Comparison of ENCODE assay signal across 14 mouse cellular contexts in genomic region chr5:122898153-122898552, GRCm38 (mm10). TPM values are rescaled to one million over a fixed set of nuclear protein-coding genes. Genes with fewer than 3 reads are reported as not detected.
A peak's percentile ranks its signal among the peaks of the same experiment; 100 is the strongest.
DNase-seq lines count a peak whose midpoint lies in the region; ATAC-seq lines count a peak whose summit lies in the region.
"Had no signal": no experiment of that assay in that cellular context is flagged by ENCODE, and none has a peak within 500 bp of the region (broad histone marks: within the 10 kb centered on the region; RNA-seq: fewer than 3 reads in every experiment).

No protein-coding gene starts in this region.

- no peak for ATAC-seq in kidney, embryonic 16.5 days (ENCODE audit: low FRiP score, low TSS enrichment)
- ATAC-seq in forebrain, embryonic 12.5 days (ENCODE audit: low FRiP score): no peak
- no peak for ATAC-seq in limb, embryonic 11.5 days (ENCODE audit: insufficient number of reproducible peaks, low FRiP score, low TSS enrichment, low read depth)
- ATAC-seq in midbrain, embryonic 14.5 days (ENCODE audit: low FRiP score, low TSS enrichment): no peak
- ATAC-seq in heart, embryonic 11.5 days (replicated peaks; ENCODE audit: insufficient number of reproducible peaks, low FRiP score, low TSS enrichment): no peak
- ATAC-seq: Patski had no signal

- no peak overlapping the region for H3K27ac ChIP-seq in kidney, embryonic 16.5 days (ENCODE audit: low read length)
- H3K27ac ChIP-seq in forebrain, embryonic 12.5 days: no peak overlapping the region
- no peak overlapping the region for H3K27ac ChIP-seq in limb, embryonic 11.5 days (replicated peaks; ENCODE audit: low read depth, low read length)
- H3K27ac ChIP-seq in midbrain, embryonic 14.5 days (replicated peaks; ENCODE audit: low read depth, low read length): no peak overlapping the region
- no peak overlapping the region for H3K27ac ChIP-seq in heart, embryonic 11.5 days (ENCODE audit: low read depth, low read length)
- H3K27ac ChIP-seq: stomach, embryonic 15.5 days had no signal

- DNase-seq in kidney, postnatal 4 days: no peak
- no peak for DNase-seq in limb, embryonic 11.5 days (ENCODE audit: low spot score)
- DNase-seq in midbrain, embryonic 14.5 days: no peak
- DNase-seq in frontal cortex, adult 2 months (ENCODE audit: extremely low spot score in 1 of 2, low spot score in 1 of 2): no peak
- no peak for DNase-seq in spleen, postnatal 4 days (ENCODE audit: low spot score in 2 of 2)
- DNase-seq: adrenal gland, postnatal 36 days; cerebellum, adult 18-20 months; kidney, postnatal 10 days; left cerebral cortex, postnatal 4 days had no signal

- H3K4me3 ChIP-seq in kidney, embryonic 16.5 days (ENCODE audit: low read length): peak overlapping the region; percentile 82
- H3K4me3 ChIP-seq in forebrain, embryonic 12.5 days (replicated peaks): peak overlapping the region; percentile 97; the same call in 1 of the 2 replicates
- no peak overlapping the region for H3K4me3 ChIP-seq in limb, embryonic 11.5 days (ENCODE audit: low read depth, low read length)
- H3K4me3 ChIP-seq in midbrain, embryonic 14.5 days (replicated peaks; ENCODE audit: low read depth, low read length): 0 out of 2 replicates have a peak overlapping the region, but pooled peaks have one; percentile 89
- no peak overlapping the region for H3K4me3 ChIP-seq in heart, embryonic 11.5 days (ENCODE audit: low read depth, low read length)

- no peaks in the 10 kb centered on the region for H3K9me3 ChIP-seq in kidney, embryonic 16.5 days (ENCODE audit: low read length)
- H3K9me3 ChIP-seq in forebrain, embryonic 12.5 days: no peaks in the 10 kb centered on the region
- H3K9me3 ChIP-seq in limb, embryonic 11.5 days (ENCODE audit: control insufficient read depth, low read length): no peaks in the 10 kb centered on the region
- H3K9me3 ChIP-seq in midbrain, embryonic 14.5 days (ENCODE audit: control insufficient read depth, low read length): no peaks in the 10 kb centered on the region
- no peaks in the 10 kb centered on the region for H3K9me3 ChIP-seq in heart, embryonic 11.5 days (replicated peaks; ENCODE audit: control insufficient read depth, low read length)
- H3K9me3 ChIP-seq: stomach, embryonic 15.5 days had no signal

- peaks cover 36% of the 10 kb centered on the region for H3K4me1 ChIP-seq in kidney, embryonic 16.5 days (ENCODE audit: insufficient read depth, low read length)
- peaks cover 37% of the 10 kb centered on the region for H3K4me1 ChIP-seq in forebrain, embryonic 12.5 days
- peaks cover 22% of the 10 kb centered on the region for H3K4me1 ChIP-seq in limb, embryonic 11.5 days (ENCODE audit: control insufficient read depth, insufficient read depth, low read length)
- H3K4me1 ChIP-seq in midbrain, embryonic 14.5 days (ENCODE audit: control insufficient read depth, insufficient read depth, low read length): peaks cover 25% of the 10 kb centered on the region
- peaks cover 11% of the 10 kb centered on the region for H3K4me1 ChIP-seq in heart, embryonic 11.5 days (ENCODE audit: control insufficient read depth, insufficient read depth, low read length)

- peak overlapping the region; percentile 85 for H3K4me2 ChIP-seq in kidney, embryonic 16.5 days (replicated peaks; ENCODE audit: low read depth, low read length)
- H3K4me2 ChIP-seq in forebrain, embryonic 12.5 days: peak overlapping the region; percentile 85
- H3K4me2 ChIP-seq in limb, embryonic 11.5 days (ENCODE audit: low read depth, severe bottlenecking): peak overlapping the region; percentile 74; the same call in 1 of the 2 replicates
- peak overlapping the region; percentile 59 for H3K4me2 ChIP-seq in midbrain, embryonic 14.5 days (ENCODE audit: low read length)
- no peak overlapping the region; the same call in 1 of the 2 replicates for H3K4me2 ChIP-seq in heart, embryonic 11.5 days

- WGBS in kidney, embryonic 16.5 days: 53% methylated on average over 6 of the region's 6 CpGs
- WGBS in forebrain, embryonic 12.5 days: 86% methylated on average over 6 of the region's 6 CpGs
- WGBS in limb, embryonic 11.5 days: 79% methylated on average over 6 of the region's 6 CpGs
- WGBS in midbrain, embryonic 14.5 days: 84% methylated on average over 6 of the region's 6 CpGs
- 74% methylated on average over 6 of the region's 6 CpGs for WGBS in heart, embryonic 11.5 days (ENCODE audit: insufficient replicate concordance)

- H3K36me3 ChIP-seq in kidney, embryonic 16.5 days (ENCODE audit: insufficient read depth, low read length): 0 out of 2 replicates have a peak, but pooled peaks cover 2% of the 10 kb centered on the region
- H3K36me3 ChIP-seq in forebrain, embryonic 12.5 days (replicated peaks): no peaks in the 10 kb centered on the region
- no peaks in the 10 kb centered on the region for H3K36me3 ChIP-seq in limb, embryonic 11.5 days (ENCODE audit: control insufficient read depth, insufficient read depth, low read length)
- no peaks in the 10 kb centered on the region for H3K36me3 ChIP-seq in midbrain, embryonic 14.5 days (ENCODE audit: control insufficient read depth, insufficient read depth, low read length)
- no peaks in the 10 kb centered on the region for H3K36me3 ChIP-seq in heart, embryonic 11.5 days (ENCODE audit: control insufficient read depth, insufficient read depth, low read length)
- H3K36me3 ChIP-seq: stomach, embryonic 15.5 days had no signal

- H3K9ac ChIP-seq in kidney, embryonic 16.5 days (replicated peaks; ENCODE audit: low read length): peak overlapping the region; percentile 94
- H3K9ac ChIP-seq in forebrain, embryonic 12.5 days: peak overlapping the region; percentile 98; the same call in 1 of the 2 replicates
- no peak overlapping the region for H3K9ac ChIP-seq in limb, embryonic 11.5 days (ENCODE audit: low read length)
- H3K9ac ChIP-seq in midbrain, embryonic 14.5 days (replicated peaks; ENCODE audit: low read length): no peak overlapping the region
- H3K9ac ChIP-seq in heart, embryonic 11.5 days (ENCODE audit: low read depth, low read length): no peak overlapping the region
- H3K9ac ChIP-seq: stomach, embryonic 15.5 days had no signal

- H3K27me3 ChIP-seq in kidney, embryonic 16.5 days (ENCODE audit: insufficient read depth, low read length): no peaks in the 10 kb centered on the region
- H3K27me3 ChIP-seq in forebrain, embryonic 12.5 days: no peaks in the 10 kb centered on the region; the same call in 1 of the 2 replicates
- no peaks in the 10 kb centered on the region for H3K27me3 ChIP-seq in limb, embryonic 11.5 days (ENCODE audit: control insufficient read depth, insufficient read depth, low read length)
- H3K27me3 ChIP-seq in midbrain, embryonic 14.5 days (ENCODE audit: control insufficient read depth, insufficient read depth, low read length): no peaks in the 10 kb centered on the region
- no peaks in the 10 kb centered on the region for H3K27me3 ChIP-seq in heart, embryonic 11.5 days (ENCODE audit: control insufficient read depth, insufficient read depth, low read length)
- H3K27me3 ChIP-seq: Patski; stomach, embryonic 15.5 days had no signal

RNA-seq across cellular contexts. Expression of gene Rnf34, which starts 48.3 kb away (rescaled TPM):
- polyA plus RNA-seq in kidney, embryonic 16.5 days (2015; fragmentation: Nextera tagmentation; extraction: Ambion mirVana): 42.3 and 42.7 TPM in 2 replicates
- 44.1 and 50.1 TPM in 2 replicates for polyA plus RNA-seq in forebrain, embryonic 12.5 days (2016; fragmentation: Nextera tagmentation; extraction: Ambion mirVana)
- polyA plus RNA-seq in limb, embryonic 11.5 days (2014; fragmentation: Nextera tagmentation; extraction: Ambion mirVana): 56.2 and 57.5 TPM in 2 replicates
- polyA plus RNA-seq in midbrain, embryonic 14.5 days (2014; fragmentation: Nextera tagmentation; extraction: Ambion mirVana): 41.2 and 62.7 TPM in 2 replicates
- polyA plus RNA-seq in frontal cortex, adult 2 months (2012; rRNA removed): 27.5 and 31.7 TPM in 2 replicates
- 32.4 and 36.0 TPM in 2 replicates for polyA plus RNA-seq in heart, embryonic 11.5 days (2014; fragmentation: Nextera tagmentation; extraction: Ambion mirVana)

Comparison
In these comparisons a context has a peak if more than half of its experiments do, and no peak if none do; other contexts are left out.
1. H3K4me3 ChIP-seq: peak in kidney, embryonic 16.5 days (single experiment), forebrain, embryonic 12.5 days (single experiment) and midbrain, embryonic 14.5 days (single experiment); none in limb, embryonic 11.5 days (single experiment) and heart, embryonic 11.5 days (single experiment).
2. H3K9ac ChIP-seq: peak in kidney, embryonic 16.5 days (single experiment) and forebrain, embryonic 12.5 days (single experiment); none in limb, embryonic 11.5 days (single experiment), midbrain, embryonic 14.5 days (single experiment) and heart, embryonic 11.5 days (single experiment).